ENCODE assay signal across 22 mouse cellular contexts in the genomic region with DNA sequence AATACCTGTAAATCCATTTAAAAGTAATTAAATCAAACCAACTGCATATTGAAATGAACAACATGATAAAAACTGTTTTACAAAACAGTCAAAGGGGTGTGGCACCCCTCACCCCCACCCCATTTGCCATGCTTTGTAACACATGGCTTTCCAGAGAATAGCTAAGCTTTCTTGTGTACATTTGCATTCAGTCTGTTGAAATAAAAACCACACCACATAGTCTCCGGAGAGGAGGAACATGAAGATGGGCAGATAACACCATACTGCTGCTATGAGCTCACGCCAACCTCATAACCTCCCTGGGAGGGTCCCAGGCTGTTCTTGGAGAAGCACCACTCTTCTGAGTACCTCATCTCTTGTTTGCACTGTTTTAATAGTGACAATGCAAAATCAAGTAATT. TPM values are rescaled to one million over a fixed set of nuclear protein-coding genes. Genes with fewer than 3 reads are reported as not detected.
DNase-seq lines count a peak whose midpoint lies in the region; ATAC-seq and TF ChIP-seq lines count a peak whose summit lies in the region.
"Had no signal": no experiment of that assay in that cellular context is flagged by ENCODE, and none has a peak within 500 bp of the region (broad histone marks: within the 10 kb centered on the region; RNA-seq: fewer than 3 reads in every experiment).

No protein-coding gene starts in this region.

- H3K27ac ChIP-seq in cerebellum, adult 2 months (ENCODE audit: insufficient read depth, low read length) = no peak overlapping the region
- H3K27ac ChIP-seq: embryonic facial prominence, embryonic 13.5 days; embryonic facial prominence, embryonic 15.5 days; forebrain, embryonic 10.5 days; forebrain, embryonic 12.5 days had no signal

- H3K4me1 ChIP-seq in cerebellum, adult 2 months (ENCODE audit: control insufficient read depth, insufficient read depth, low read length) = peaks cover 4% of the 10 kb centered on the region
- H3K4me1 ChIP-seq: forebrain, embryonic 12.5 days had no signal

- 91% methylated on average over 2 of the region's 2 CpGs for WGBS in cerebellum, adult 2 months

- TF ChIP-seq POLR2A in cerebellum, adult 2 months (IDR thresholded peaks at IDR 0.05; ENCODE audit: borderline replicate concordance, insufficient read depth, low read length) = no peak

- DNase-seq in heart, adult 11 months = peak; percentile 27
- DNase-seq in heart, postnatal 14 days = no peak
- DNase-seq in MEL-GATA-1-ER (ENCODE audit: extremely low read depth, low read depth) = peak; percentile 26
- no peak for DNase-seq in cerebellum, adult 2 months
- no peak for DNase-seq in right cerebral cortex, postnatal 4 days
- DNase-seq: adrenal gland, adult 2 months; adrenal gland, postnatal 10 days; adrenal gland, postnatal 25 days; cerebellum, adult 11 months; cerebellum, adult 18-20 months; cerebellum, adult 9-10 months; cerebellum, postnatal 10 days; cerebellum, postnatal 25 days; embryo, embryonic 11 days; forebrain, postnatal 0 days had no signal

- H3K27me3 ChIP-seq in cerebellum, adult 2 months (ENCODE audit: control insufficient read depth, insufficient read depth, low read length) = no peaks in the 10 kb centered on the region
- H3K27me3 ChIP-seq: embryonic facial prominence, embryonic 13.5 days; embryonic facial prominence, embryonic 15.5 days; forebrain, embryonic 12.5 days had no signal

- intact Hi-C loops in heart, postnatal 14 days (cut with DNase I) = no loop called here

- TF ChIP-seq CTCF in cerebellum, adult 2 months (IDR thresholded peaks at IDR 0.05; ENCODE audit: borderline replicate concordance, insufficient read depth, low read depth, low read length) = no peak

- H3K4me3 ChIP-seq in cerebellum, adult 2 months (replicated peaks; ENCODE audit: insufficient read depth, low read depth, low read length) = no peak overlapping the region
- H3K4me3 ChIP-seq: embryonic facial prominence, embryonic 13.5 days; embryonic facial prominence, embryonic 15.5 days; erythroblast, embryonic 14.5 days; forebrain, embryonic 10.5 days; forebrain, embryonic 12.5 days had no signal

- peak; percentile 53 for ATAC-seq in megakaryocyte, adult 5-6 weeks (ENCODE audit: poor library complexity, severe bottlenecking)
- ATAC-seq: forebrain, embryonic 14.5 days; forebrain, postnatal 0 days had no signal

RNA-seq across cellular contexts. Expression of gene Asb7, which starts 40.2 kb away (rescaled TPM):
- total RNA-seq in heart, postnatal 14 days (2021) = 10 to 100 TPM in 1 of 2 experiments, 1 to 10 TPM in 1; 9.7 to 11.0 TPM
- total RNA-seq in megakaryocyte, adult 5-6 weeks (2015) = 15.5 and 21.5 TPM in 2 replicates
- total RNA-seq in megakaryocyte, adult 5-6 weeks (2017) = 11.8 and 17.8 TPM in 2 replicates
- 9.2 and 10.5 TPM in 2 replicates for polyA plus RNA-seq in cerebellum, adult 2 months (2012; rRNA removed)

RNA-seq across cellular contexts. Expression of gene Lins1, which starts 40.5 kb away (rescaled TPM):
- 1 to 10 TPM; 2.8 to 3.4 TPM for total RNA-seq in heart, postnatal 14 days (2021)
- total RNA-seq in megakaryocyte, adult 5-6 weeks (2015) = 8.1 and 11.3 TPM in 2 replicates
- total RNA-seq in megakaryocyte, adult 5-6 weeks (2017) = 8.0 and 18.1 TPM in 2 replicates
- 7.6 and 8.0 TPM in 2 replicates for polyA plus RNA-seq in cerebellum, adult 2 months (2012; rRNA removed)

Comparison
In these comparisons a context has a peak if more than half of its experiments do, and no peak if none do; other contexts are left out.
1. DNase-seq: peak in heart, adult 11 months (single experiment) and MEL-GATA-1-ER (single experiment); none in heart, postnatal 14 days (0 of 2), cerebellum, adult 2 months (0 of 2) and right cerebral cortex, postnatal 4 days (single experiment).